Mouse (Mus musculus): ENCODE data around the gene Mtcl1.
"Not testable (repeated sequence)": the region's sequence is repeated elsewhere in the genome, so short reads cannot be mapped to it uniquely, and the experiment has no call there.

The Mtcl1 gene

GRCm38 (mm10) chr17:66447007-66447312, 2.6 kb downstream of the Mtcl1 start:
- DNase-seq, result no peak

- no peak for DNase-seq
Observed at GRCm38 (mm10) chr17:66446196-66447006, 3.1 kb downstream of the Mtcl1 start.

- no peak for DNase-seq
Observed at GRCm38 (mm10) chr17:66444059-66444700, 5.4 kb downstream of the Mtcl1 start.

GRCm38 (mm10) chr17:66439888-66440287, 9.7 kb downstream of the Mtcl1 start:
- DNase-seq, result no peak

- no peak for DNase-seq
Observed at GRCm38 (mm10) chr17:66439051-66439753, 10.3 kb downstream of the Mtcl1 start.

GRCm38 (mm10) chr17:66438137-66438536, 11.4 kb downstream of the Mtcl1 start:
- DNase-seq, result no peak

GRCm38 (mm10) chr17:66436811-66437210, 12.7 kb downstream of the Mtcl1 start:
- DNase-seq, result no peak

GRCm38 (mm10) chr17:66435982-66436381, 13.6 kb downstream of the Mtcl1 start:
- DNase-seq, result no peak

GRCm38 (mm10) chr17:66435007-66435406, 14.5 kb downstream of the Mtcl1 start:
- no peak for DNase-seq

- DNase-seq, result no peak
Observed at GRCm38 (mm10) chr17:66434566-66434965, 15.0 kb downstream of the Mtcl1 start.

- not testable (repeated sequence) for DNase-seq
Observed at GRCm38 (mm10) chr17:66424601-66425000, 24.9 kb downstream of the Mtcl1 start.

GRCm38 (mm10) chr17:66419421-66419820, 30.1 kb downstream of the Mtcl1 start:
- no peak for DNase-seq

- DNase-seq, result no peak
Observed at GRCm38 (mm10) chr17:66417748-66418147, 31.8 kb downstream of the Mtcl1 start.

GRCm38 (mm10) chr17:66417329-66417728, 32.2 kb downstream of the Mtcl1 start:
- DNase-seq, result no peak

GRCm38 (mm10) chr17:66416841-66417313, 32.7 kb downstream of the Mtcl1 start:
- no peak for DNase-seq

- DNase-seq, result no peak
Observed at GRCm38 (mm10) chr17:66416436-66416835, 33.1 kb downstream of the Mtcl1 start.

- no peak for DNase-seq
Observed at GRCm38 (mm10) chr17:66414331-66414730, 35.2 kb downstream of the Mtcl1 start.

GRCm38 (mm10) chr17:66412155-66412970, 37.2 kb downstream of the Mtcl1 start:
- no peak for DNase-seq

GRCm38 (mm10) chr17:66410884-66411426, 38.6 kb downstream of the Mtcl1 start:
- no peak for DNase-seq

GRCm38 (mm10) chr17:66409070-66409605, 40.4 kb downstream of the Mtcl1 start:
- DNase-seq, result no peak

GRCm38 (mm10) chr17:66408400-66408799, 41.1 kb downstream of the Mtcl1 start:
- no peak for DNase-seq

- DNase-seq, result no peak
Observed at GRCm38 (mm10) chr17:66407833-66408232, 41.7 kb downstream of the Mtcl1 start.
